Mouse (Mus musculus) left cerebral cortex, postnatal 4 days (tissue): ENCODE measurements around the gene Senp1. TPM values are rescaled to one million over a fixed set of nuclear protein-coding genes. Genes with fewer than 3 reads are reported as not detected.

Source experiments
- DNase-seq: peaks from one replicate; pipeline ENCODE4 v3.0.0-alpha.2; 2022
- intact Hi-C: fragments of 180-260 bp; cut with DNase I; formaldehyde crosslinking; loops from one replicate; pipeline ENCODE4 v1.15.1; 2025
- total RNA-seq, 2 experiments: library from RNA; stranded (reverse); gene quantifications; 2 replicates each; pipeline ENCODE4 v1.2.3; 2021

Gene Senp1
- total RNA-seq, 2 experiments from 2014 or later: 20.2 to 20.6 TPM

GRCm38 (mm10) chr15:98065881-98066280, 27.7 kb downstream of the Senp1 start:
- intact Hi-C loops: no loop called here
- peak; percentile 32 for DNase-seq

GRCm38 (mm10) chr15:98055246-98055645, 38.3 kb downstream of the Senp1 start:
- DNase-seq: peak; percentile 47
- intact Hi-C loops: no loop called here

- no peak for DNase-seq
- intact Hi-C loops: no loop called here
Measured at GRCm38 (mm10) chr15:98051685-98052084, 41.9 kb downstream of the Senp1 start.

GRCm38 (mm10) chr15:98048918-98049700, 44.4 kb downstream of the Senp1 start:
- intact Hi-C loops: no loop called here
- no peak for DNase-seq

GRCm38 (mm10) chr15:98044387-98044786, 49.2 kb downstream of the Senp1 start:
- no peak for DNase-seq
- intact Hi-C loops: no loop called here

GRCm38 (mm10) chr15:98043967-98044366, 49.6 kb downstream of the Senp1 start:
- no peak for DNase-seq
- intact Hi-C loops: no loop called here

- no peak for DNase-seq
- intact Hi-C loops: no loop called here
Measured at GRCm38 (mm10) chr15:98042508-98042907, 51.0 kb downstream of the Senp1 start.

- intact Hi-C loops: no loop called here
- no peak for DNase-seq
Measured at GRCm38 (mm10) chr15:98039682-98040081, 53.9 kb downstream of the Senp1 start.

- intact Hi-C loops: no loop called here
- no peak for DNase-seq
Measured at GRCm38 (mm10) chr15:98036578-98036977, 57.0 kb downstream of the Senp1 start.

- intact Hi-C loops: no loop called here
- peak; percentile 15 for DNase-seq
Measured at GRCm38 (mm10) chr15:98035076-98035755, 58.3 kb downstream of the Senp1 start.

GRCm38 (mm10) chr15:98033233-98033748, 60.3 kb downstream of the Senp1 start:
- no peak for DNase-seq
- intact Hi-C loops: no loop called here

GRCm38 (mm10) chr15:98029798-98030197, 63.7 kb downstream of the Senp1 start:
- no peak for DNase-seq
- intact Hi-C loops: no loop called here

- intact Hi-C loops: no loop called here
Measured at GRCm38 (mm10) chr15:98026967-98027904, 66.3 kb downstream of the Senp1 start.

GRCm38 (mm10) chr15:98025611-98026010, 67.9 kb downstream of the Senp1 start:
- DNase-seq: no peak
- intact Hi-C loops: no loop called here

More at GRCm38 (mm10) chr15:98026967-98027904, 66.3 kb downstream of the Senp1 start:
- DNase-seq: no peak

GRCm38 (mm10) chr15:98023137-98023536, 70.4 kb downstream of the Senp1 start:
- intact Hi-C loops: no loop called here
- DNase-seq: no peak

GRCm38 (mm10) chr15:98021886-98022285, 71.7 kb downstream of the Senp1 start:
- DNase-seq: no peak
- intact Hi-C loops: no loop called here

GRCm38 (mm10) chr15:98019047-98019446, 74.5 kb downstream of the Senp1 start:
- DNase-seq: peak; percentile 30
- intact Hi-C loops: no loop called here

GRCm38 (mm10) chr15:98017925-98018324, 75.6 kb downstream of the Senp1 start:
- no peak for DNase-seq
- intact Hi-C loops: no loop called here

GRCm38 (mm10) chr15:98012810-98013209, 80.7 kb downstream of the Senp1 start:
- DNase-seq: no peak
- intact Hi-C loops: no loop called here

- no peak for DNase-seq
- intact Hi-C loops: no loop called here
Measured at GRCm38 (mm10) chr15:98005181-98005580, 88.4 kb downstream of the Senp1 start.

- peak; percentile 49 for DNase-seq
- intact Hi-C loops: no loop called here
Measured at GRCm38 (mm10) chr15:98004740-98005159, 88.8 kb downstream of the Senp1 start.
